Mouse (Mus musculus) intestine, embryonic 16.5 days (tissue): ENCODE measurements at regions not wholly inside any gene's neighbourhood (a gene's known extent, or its start where the extent isn't known, plus 50 kb on each side); places are given as distances from the start of the nearest gene placed in this dataset.

ENCODE experiments used
- ATAC-seq: fragments of 200-750 bp; cut with Nextera tagmentation; 2 replicates; pipeline ENCODE4 v1.8.0; 2017; ENCODE audit warnings: moderate TSS enrichment, moderate library complexity
- H3K27ac ChIP-seq: fragments of 300-500 bp; sonication (generic); 2 replicates; pipeline ENCODE4 v1.5.1; 2014; ENCODE audit warnings: mild to moderate bottlenecking, low read length
- H3K27me3 ChIP-seq: fragments of 300-500 bp; sonication (generic); replicated peaks from 2 replicates; pipeline ENCODE4 v1.6.1; 2014; ENCODE audit warnings: low read length, control low read depth, mixed read lengths; ENCODE audit not compliant: control insufficient read depth, insufficient read depth
- H3K36me3 ChIP-seq: fragments of 300-500 bp; sonication (generic); 2 replicates; pipeline ENCODE4 v1.6.1; 2014; ENCODE audit warnings: low read length, control low read depth; ENCODE audit not compliant: control insufficient read depth, insufficient read depth
- H3K4me1 ChIP-seq: fragments of 300-500 bp; sonication (generic); 2 replicates; pipeline ENCODE4 v1.6.1; 2014; ENCODE audit warnings: low read length, control low read depth, mixed read lengths; ENCODE audit not compliant: control insufficient read depth, insufficient read depth
- H3K4me2 ChIP-seq: fragments of 300-500 bp; sonication (generic); 2 replicates; pipeline ENCODE4 v1.6.1; 2014; ENCODE audit warnings: low read depth, low read length, control low read depth
- H3K4me3 ChIP-seq: fragments of 300-500 bp; sonication (generic); 2 replicates; pipeline ENCODE4 v1.5.1; 2014; ENCODE audit warnings: mild to moderate bottlenecking, low read length
- H3K9ac ChIP-seq: fragments of 300-500 bp; sonication (generic); 2 replicates; pipeline ENCODE4 v1.6.1; 2014; ENCODE audit warnings: low read depth, low read length
- H3K9me3 ChIP-seq: fragments of 300-500 bp; sonication (generic); 2 replicates; pipeline ENCODE4 v1.6.1; 2016; ENCODE audit warnings: low read length, control low read depth; ENCODE audit not compliant: control insufficient read depth
- WGBS: fragments of 180-500 bp; shearing (Covaris S2); extraction: QIAGEN DNeasy Blood & Tissue Kit; methylation state at CpG from one replicate; pipeline ENCODE4 v1.1.7; 2014; 5-methylcytosine and 5-hydroxymethylcytosine counted together

DNA sequence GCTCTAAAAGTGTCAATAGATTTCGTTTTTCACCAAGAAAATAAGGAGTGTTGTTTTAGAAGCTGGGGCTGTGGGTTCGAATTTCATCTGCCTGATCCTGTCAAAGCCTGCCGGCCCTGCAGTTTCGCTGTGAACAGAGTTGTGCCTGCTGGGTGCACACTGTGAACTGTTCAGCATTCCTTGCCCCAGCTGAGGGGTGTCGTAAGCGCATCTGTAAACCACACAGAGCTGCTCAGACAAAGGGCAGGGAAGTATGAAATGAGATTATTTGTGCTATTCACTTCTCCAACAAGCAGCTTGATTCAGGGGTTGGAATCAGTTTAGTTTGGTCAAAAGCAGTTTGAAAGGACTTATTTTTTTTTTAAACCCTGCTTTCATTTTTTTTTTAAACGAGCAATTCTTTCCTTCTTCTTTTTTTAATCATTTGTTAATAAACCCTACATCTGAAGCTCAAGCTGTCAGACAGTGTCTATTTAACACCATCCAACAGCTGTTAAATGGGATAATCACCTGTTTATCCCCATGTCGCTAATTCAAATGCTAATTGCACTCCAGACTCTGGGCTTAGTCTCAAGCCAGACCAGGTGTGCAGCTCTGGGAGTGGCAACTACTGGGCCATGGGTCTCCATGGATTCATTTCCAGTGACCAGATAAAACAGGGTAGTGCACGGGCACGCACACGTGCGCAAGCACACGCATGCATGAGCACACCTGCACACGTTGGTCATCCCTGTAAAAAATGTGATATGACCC is 172.2 kb downstream of the Ly86 start:
- Histone ChIP-seq H3K4me3 (no peak overlapping the region), H3K9ac (no peak overlapping the region), H3K36me3 (no peaks in the 10 kb centered on the region), H3K9me3 (no peaks in the 10 kb centered on the region), H3K27me3 (no peaks in the 10 kb centered on the region), H3K27ac (no peak overlapping the region), H3K4me2 (no peak overlapping the region), H3K4me1 (peaks cover 15% of the 10 kb centered on the region)
- WGBS: 54% methylated on average over 14 of the region's 14 CpGs
- ATAC-seq: no peak

DNA sequence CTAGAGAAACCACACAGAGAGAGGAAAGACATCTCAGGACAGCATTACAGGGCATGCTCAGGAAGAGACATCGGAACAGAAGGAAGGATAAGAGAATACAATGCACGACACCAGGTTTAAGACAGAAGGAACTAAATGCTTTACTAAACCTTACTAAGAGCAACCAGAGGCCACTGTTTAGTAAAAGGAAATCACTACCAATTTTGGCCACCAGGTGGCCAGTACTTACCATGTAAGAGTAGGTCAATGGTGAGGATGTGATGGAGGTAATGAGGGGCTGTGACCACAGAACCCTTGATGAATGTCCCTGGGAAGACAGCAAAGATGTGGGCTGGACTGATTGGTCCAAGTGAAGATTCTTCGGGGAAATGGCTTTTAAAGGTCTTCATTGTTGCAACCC is 174.9 kb downstream of the Ly86 start:
- ATAC-seq: no peak
- Histone ChIP-seq H3K27me3 (no peaks in the 10 kb centered on the region), H3K36me3 (no peaks in the 10 kb centered on the region), H3K9me3 (no peaks in the 10 kb centered on the region), H3K4me3 (no peak overlapping the region), H3K4me1 (peaks cover 2% of the 10 kb centered on the region; the same call in 1 of the 2 replicates), H3K9ac (no peak overlapping the region), H3K27ac (no peak overlapping the region), H3K4me2 (no peak overlapping the region)
- 78% methylated on average over 3 of the region's 3 CpGs for WGBS

DNA sequence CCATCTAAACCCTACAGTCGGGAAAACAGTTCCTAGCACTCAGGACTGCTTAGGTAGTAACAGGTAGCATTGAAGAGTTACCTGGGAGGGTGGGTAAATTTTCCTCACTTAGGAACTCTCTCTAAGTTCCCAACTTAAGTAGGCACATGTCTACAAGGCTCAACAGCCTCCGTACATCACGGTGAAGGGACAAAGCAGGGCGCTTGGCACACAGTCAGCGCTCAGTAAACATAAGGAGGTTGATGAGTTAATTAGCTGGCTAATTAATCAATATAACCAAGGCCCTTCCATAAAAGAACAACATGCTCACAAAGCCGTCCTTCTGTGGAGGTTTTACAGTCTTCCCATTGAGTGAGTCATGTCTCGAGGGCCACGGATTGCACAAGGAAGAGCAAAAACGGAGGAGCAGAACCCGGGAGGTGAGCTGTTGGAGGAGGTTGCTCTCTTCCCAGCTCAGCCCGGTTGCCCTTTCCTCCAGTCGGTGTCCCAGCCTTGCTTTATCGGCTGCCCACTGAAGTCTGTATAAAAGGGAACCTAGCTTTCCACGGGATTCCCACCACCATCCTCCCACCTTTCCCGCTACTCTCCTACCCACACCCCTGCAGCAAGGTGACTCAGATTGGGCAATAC is 180.2 kb downstream of the Ly86 start:
- WGBS: 72% methylated on average over 15 of the region's 15 CpGs
- ATAC-seq: peak; percentile 79
- H3K36me3 ChIP-seq: no peaks in the 10 kb centered on the region

DNA sequence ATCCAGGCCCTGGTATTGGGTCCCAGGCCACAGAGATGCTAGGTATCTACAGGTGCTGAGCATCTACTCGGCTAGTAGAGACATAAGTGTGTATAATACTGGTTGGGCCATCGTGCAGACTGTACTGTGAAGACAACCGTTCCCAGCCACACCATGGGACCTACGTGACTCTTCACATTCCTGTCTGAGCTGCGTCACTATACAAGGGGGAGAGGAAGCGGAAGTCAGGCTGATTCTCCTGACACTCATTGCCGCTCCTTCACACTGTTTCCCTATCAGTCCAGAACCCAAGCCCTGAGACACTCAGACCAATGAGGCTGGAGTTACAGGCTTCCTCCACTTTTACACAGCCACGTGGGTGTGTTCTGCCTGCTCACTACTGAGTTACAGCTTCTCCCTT is 181.1 kb downstream of the Ly86 start:
- Histone ChIP-seq H3K9ac (no peak overlapping the region), H3K27ac (no peak overlapping the region), H3K4me3 (no peak overlapping the region), H3K4me2 (no peak overlapping the region), H3K4me1 (peaks cover 8% of the 10 kb centered on the region; the same call in 1 of the 2 replicates), H3K36me3 (no peaks in the 10 kb centered on the region), H3K27me3 (no peaks in the 10 kb centered on the region), H3K9me3 (no peaks in the 10 kb centered on the region)
- ATAC-seq: peak; percentile 34; the same call in 1 of the 2 replicates
- 77% methylated on average over 8 of the region's 8 CpGs for WGBS

More for the DNA sequence above, 180.2 kb downstream of the Ly86 start:
- H3K27me3 ChIP-seq: no peaks in the 10 kb centered on the region
- H3K9me3 ChIP-seq: no peaks in the 10 kb centered on the region
- H3K4me2 ChIP-seq: no peak overlapping the region
- peaks cover 8% of the 10 kb centered on the region; the same call in 1 of the 2 replicates for H3K4me1 ChIP-seq
- H3K4me3 ChIP-seq: no peak overlapping the region
- no peak overlapping the region for H3K9ac ChIP-seq
- peak overlapping the region; percentile 20; the same call in 1 of the 2 replicates for H3K27ac ChIP-seq

DNA sequence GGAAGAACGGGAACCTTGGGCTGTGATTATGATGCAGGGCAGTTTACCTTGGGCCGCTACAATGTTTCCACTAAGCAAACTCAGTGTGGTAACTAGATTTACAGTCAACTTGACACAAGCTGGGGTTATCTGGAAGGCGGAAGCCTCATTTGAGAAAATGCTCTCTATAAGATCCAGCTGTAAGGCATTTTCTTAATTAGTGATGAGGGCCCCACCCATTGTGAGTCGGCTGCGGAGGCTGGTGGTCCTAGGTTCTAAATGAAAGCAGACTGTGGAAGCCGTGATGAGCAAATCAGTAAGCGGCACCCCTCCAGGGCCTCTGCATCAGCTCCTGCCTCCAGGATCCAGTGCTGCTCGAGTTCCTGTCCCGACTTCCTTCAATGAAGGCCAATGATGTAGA is 183.4 kb downstream of the Ly86 start:
- Histone ChIP-seq H3K4me1 (peaks cover 8% of the 10 kb centered on the region; the same call in 1 of the 2 replicates), H3K27ac (no peak overlapping the region), H3K9me3 (no peaks in the 10 kb centered on the region), H3K36me3 (no peaks in the 10 kb centered on the region), H3K9ac (no peak overlapping the region), H3K27me3 (no peaks in the 10 kb centered on the region), H3K4me2 (no peak overlapping the region), H3K4me3 (no peak overlapping the region)
- no peak for ATAC-seq
- 49% methylated on average over 9 of the region's 9 CpGs for WGBS

DNA sequence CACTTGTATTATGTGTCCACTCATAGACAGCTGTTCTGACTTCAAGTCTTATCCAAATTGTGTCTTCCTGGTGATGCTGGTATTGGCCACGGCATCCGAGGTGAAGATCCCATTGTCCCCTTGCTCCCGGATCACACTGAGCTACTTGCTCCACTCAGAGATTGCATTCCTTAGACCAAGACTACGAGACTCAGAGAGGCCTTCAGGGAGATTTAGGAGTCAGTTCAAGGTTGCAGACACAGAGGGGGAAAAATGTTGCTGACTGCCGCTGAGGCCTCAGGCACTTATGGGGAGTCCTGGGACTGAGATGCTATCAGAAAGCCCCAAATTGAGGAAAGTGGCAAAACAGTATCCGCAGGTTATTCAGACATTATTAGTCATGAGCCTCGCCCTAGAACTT is 183.9 kb downstream of the Ly86 start:
- H3K27ac ChIP-seq: no peak overlapping the region
- no peaks in the 10 kb centered on the region for H3K36me3 ChIP-seq

DNA sequence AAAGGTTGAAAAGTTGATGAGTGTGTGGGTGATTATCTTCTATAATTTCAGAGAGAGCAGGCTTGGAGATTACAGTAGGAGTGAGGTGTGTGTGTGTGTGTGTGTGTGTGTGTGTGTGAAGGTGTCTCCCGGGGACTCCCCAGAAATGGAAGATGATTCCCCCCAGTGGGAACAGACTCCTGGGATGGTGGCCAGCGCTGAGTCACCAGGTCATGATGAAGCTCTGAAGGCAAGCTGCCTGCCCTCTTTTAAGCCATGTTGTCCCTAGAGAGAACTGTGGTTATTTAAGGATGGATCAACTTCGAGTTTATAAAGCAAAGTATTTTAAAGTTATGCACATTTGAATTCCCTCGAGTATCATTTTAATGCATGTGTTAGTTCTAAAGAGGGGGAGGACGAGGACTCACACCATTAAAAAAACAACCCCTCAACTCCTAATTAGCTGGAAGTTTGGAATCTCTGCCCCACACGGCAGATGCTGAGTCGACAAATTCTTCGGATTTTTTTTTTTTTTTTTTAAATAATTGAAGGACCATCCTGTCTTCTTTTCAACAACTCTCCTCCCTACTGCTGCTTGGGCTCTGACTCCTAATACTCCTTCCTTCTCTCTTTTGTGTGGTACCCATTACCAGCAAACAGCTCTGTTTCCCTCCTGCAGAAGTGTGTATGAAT is 186.6 kb downstream of the Ly86 start:
- no peaks in the 10 kb centered on the region for H3K36me3 ChIP-seq
- no peaks in the 10 kb centered on the region for H3K9me3 ChIP-seq
- WGBS: 60% methylated on average over 8 of the region's 8 CpGs
- no peak overlapping the region for H3K4me3 ChIP-seq
- H3K9ac ChIP-seq: no peak overlapping the region
- no peak overlapping the region for H3K4me2 ChIP-seq
- peaks cover 8% of the 10 kb centered on the region; the same call in 1 of the 2 replicates for H3K4me1 ChIP-seq
- no peak for ATAC-seq
- H3K27me3 ChIP-seq: no peaks in the 10 kb centered on the region
- no peak overlapping the region for H3K27ac ChIP-seq

More for the DNA sequence above, 183.9 kb downstream of the Ly86 start:
- Histone ChIP-seq H3K4me1 (peaks cover 8% of the 10 kb centered on the region; the same call in 1 of the 2 replicates), H3K9ac (no peak overlapping the region), H3K27me3 (no peaks in the 10 kb centered on the region), H3K9me3 (no peaks in the 10 kb centered on the region), H3K4me2 (no peak overlapping the region), H3K4me3 (no peak overlapping the region)
- ATAC-seq: no peak
- 66% methylated on average over 7 of the region's 7 CpGs for WGBS

DNA sequence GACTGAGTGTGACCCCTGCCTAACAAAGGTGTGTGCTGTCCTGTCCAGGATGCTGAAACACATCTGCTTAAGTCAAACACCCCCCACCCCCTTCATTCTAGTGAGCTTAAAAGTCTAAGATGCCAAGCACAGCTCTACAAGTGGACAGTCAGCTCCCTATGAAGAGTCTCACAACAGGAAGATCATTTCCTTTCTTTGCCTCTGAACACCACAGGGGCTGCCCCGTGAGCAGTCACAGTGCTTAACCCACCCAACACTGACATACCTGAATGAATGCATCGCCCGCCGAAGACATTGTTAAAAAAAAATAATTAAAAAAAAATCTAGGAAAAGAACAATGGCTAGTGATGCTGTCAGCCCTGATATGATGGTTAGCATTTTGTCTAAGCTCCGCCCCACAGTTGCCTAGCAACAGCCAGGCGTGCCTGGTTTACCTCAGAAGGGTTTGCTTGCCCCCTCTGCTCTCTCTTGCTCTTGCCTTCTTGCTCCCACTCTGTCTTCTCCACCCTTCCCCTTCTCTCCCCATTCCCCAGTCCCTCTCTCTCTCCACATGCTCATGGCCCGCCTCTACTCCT is 187.7 kb downstream of the Ly86 start:
- Histone ChIP-seq H3K9ac (no peak overlapping the region), H3K27ac (no peak overlapping the region), H3K27me3 (no peaks in the 10 kb centered on the region), H3K36me3 (no peaks in the 10 kb centered on the region), H3K4me1 (peaks cover 8% of the 10 kb centered on the region; the same call in 1 of the 2 replicates), H3K4me3 (no peak overlapping the region), H3K9me3 (no peaks in the 10 kb centered on the region), H3K4me2 (no peak overlapping the region)
- no peak for ATAC-seq
- 80% methylated on average over 7 of the region's 7 CpGs for WGBS

DNA sequence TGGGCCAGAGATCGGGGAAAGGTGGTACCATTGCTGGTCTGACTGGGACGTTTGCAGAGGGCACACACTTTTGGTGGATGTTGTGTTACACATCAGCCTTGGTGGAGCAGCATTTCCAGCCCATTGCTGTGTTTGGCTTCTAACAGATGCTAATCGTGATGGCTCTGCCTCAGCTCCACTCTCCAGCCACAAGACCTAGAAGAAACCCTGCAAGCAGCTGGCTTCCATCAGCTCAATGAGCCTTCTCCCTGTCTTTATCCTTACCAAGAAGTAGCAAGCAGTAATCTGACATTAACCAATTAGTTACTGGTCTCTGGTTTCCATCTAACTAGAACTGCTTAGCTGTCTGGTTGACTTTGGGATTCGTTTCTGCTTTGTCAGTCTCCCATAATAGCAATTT is 188.8 kb downstream of the Ly86 start:
- no peak overlapping the region for H3K27ac ChIP-seq
- no peak overlapping the region for H3K4me2 ChIP-seq
- no peak for ATAC-seq
- 63% methylated on average over 4 of the region's 4 CpGs for WGBS
- peaks cover 6% of the 10 kb centered on the region; the same call in 1 of the 2 replicates for H3K4me1 ChIP-seq
- H3K9ac ChIP-seq: no peak overlapping the region
- H3K27me3 ChIP-seq: no peaks in the 10 kb centered on the region
- H3K9me3 ChIP-seq: no peaks in the 10 kb centered on the region
- no peaks in the 10 kb centered on the region for H3K36me3 ChIP-seq
- H3K4me3 ChIP-seq: no peak overlapping the region
